Mouse (Mus musculus): ENCODE measurements at regions not wholly inside any gene's neighbourhood (a gene's known extent, or its start where the extent isn't known, plus 50 kb on each side); places are given as distances from the start of the nearest gene placed in this dataset.
A peak's percentile ranks its signal among the peaks of the same experiment; 100 is the strongest.

- peak; percentile 72 for TF ChIP-seq CTCF (IDR thresholded peaks at IDR 0.05; ENCODE audit: insufficient read depth, low read length)
- TF ChIP-seq POLR2A (IDR thresholded peaks at IDR 0.05; ENCODE audit: borderline replicate concordance, extremely low read depth, low read depth, low read length), result no peak
Observed at GRCm38 (mm10) chr12:27059885-27060284, 282.5 kb downstream of the Sox11 start.

Measured in lung, adult 2 months (tissue).